Mouse (Mus musculus): ENCODE results near the gene Inca1.

- TF ChIP-seq CTCF (IDR thresholded peaks at IDR 0.05; ENCODE audit: extremely low read depth, insufficient read depth, insufficient read length, insufficient replicate concordance) (no peak), POLR2A (IDR thresholded peaks at IDR 0.05; ENCODE audit: low read depth, low read length) (no peak)
Observed at GRCm38 (mm10) chr11:70730427-70731038, 30.6 kb upstream of the Inca1 start.
